Mouse (Mus musculus) limb, embryonic 14.5 days (tissue): ENCODE results near the gene Bag2. TPM values are rescaled to one million over a fixed set of nuclear protein-coding genes. Genes with fewer than 3 reads are reported as not detected.

ENCODE experiments used
- ATAC-seq: fragments of 200-750 bp; cut with Nextera tagmentation; 2 replicates; pipeline ENCODE4 v1.8.0; 2017; ENCODE audit warnings: low read depth, moderate number of reproducible peaks, moderate TSS enrichment; ENCODE audit not compliant: low FRiP score
- DNase-seq: peaks from one replicate; pipeline ENCODE4 v3.0.0-alpha.2; 2015; ENCODE audit warnings: low spot score
- H3K27ac ChIP-seq: fragments of 300-500 bp; sonication (generic); replicated peaks from 2 replicates; pipeline ENCODE4 v1.5.1; 2014; ENCODE audit warnings: low read depth, mild to moderate bottlenecking, low read length, moderate library complexity, mixed read lengths
- H3K27me3 ChIP-seq: fragments of 300-500 bp; sonication (generic); 2 replicates; pipeline ENCODE4 v1.6.1; 2014; ENCODE audit warnings: low read length, mixed read lengths; ENCODE audit not compliant: control insufficient read depth, insufficient read depth
- H3K36me3 ChIP-seq: fragments of 300-500 bp; sonication (generic); 2 replicates; pipeline ENCODE4 v1.6.1; 2014; ENCODE audit warnings: mild to moderate bottlenecking, low read length, moderate library complexity, mixed read lengths; ENCODE audit not compliant: control insufficient read depth, insufficient read depth
- H3K4me1 ChIP-seq: fragments of 300-500 bp; sonication (generic); 2 replicates; pipeline ENCODE4 v1.6.1; 2014; ENCODE audit warnings: antibody characterized with exemption, low read length, mixed read lengths; ENCODE audit not compliant: control insufficient read depth, insufficient read depth
- H3K4me2 ChIP-seq: fragments of 300-500 bp; sonication (generic); replicated peaks from 2 replicates; pipeline ENCODE4 v1.6.1; 2014; ENCODE audit warnings: low read depth, mild to moderate bottlenecking, low read length, moderate library complexity; ENCODE audit not compliant: severe bottlenecking
- H3K4me3 ChIP-seq: fragments of 300-500 bp; sonication (generic); replicated peaks from 2 replicates; pipeline ENCODE4 v1.5.1; 2014; ENCODE audit warnings: low read length
- H3K9ac ChIP-seq: fragments of 300-500 bp; sonication (generic); 2 replicates; pipeline ENCODE4 v1.6.1; 2014; ENCODE audit warnings: mild to moderate bottlenecking, low read depth, low read length, moderate library complexity; ENCODE audit not compliant: severe bottlenecking
- H3K9me3 ChIP-seq: fragments of 300-500 bp; sonication (generic); 2 replicates; pipeline ENCODE4 v1.6.1; 2016; ENCODE audit warnings: low read length; ENCODE audit not compliant: control insufficient read depth
- POLR2A ChIP-seq: fragments of 200-500 bp; IDR thresholded peaks from 2 replicates; pipeline ENCODE4 v1.8.0; 2012; ENCODE audit warnings: inconsistent platforms, mild to moderate bottlenecking, moderate library complexity, borderline replicate concordance; ENCODE audit not compliant: insufficient read depth, insufficient read length; ENCODE audit errors: extremely low read depth
- WGBS: fragments of 180-500 bp; shearing (Covaris S2); extraction: QIAGEN DNeasy Blood & Tissue Kit; methylation state at CpG from one replicate; pipeline ENCODE4 v1.1.7; 2014; 5-methylcytosine and 5-hydroxymethylcytosine counted together
- polyA plus RNA-seq, 2 experiments: library from polyadenylated mRNA; depleted of rRNA in 1 of 2; stranded (reverse) in 1 of 2; unstranded in 1 of 2; fragments of >200 nt; fragmentation: Nextera tagmentation in 1 of 2; extraction: Ambion mirVana in 1 of 2; gene quantifications; 2 replicates each; pipeline versions ENCODE4 v1.2.1 to v1.2.3; 2012 to 2014

The Bag2 gene
- polyA plus RNA-seq, 2 experiments, result 41.3 to 49.9 TPM

DNA sequence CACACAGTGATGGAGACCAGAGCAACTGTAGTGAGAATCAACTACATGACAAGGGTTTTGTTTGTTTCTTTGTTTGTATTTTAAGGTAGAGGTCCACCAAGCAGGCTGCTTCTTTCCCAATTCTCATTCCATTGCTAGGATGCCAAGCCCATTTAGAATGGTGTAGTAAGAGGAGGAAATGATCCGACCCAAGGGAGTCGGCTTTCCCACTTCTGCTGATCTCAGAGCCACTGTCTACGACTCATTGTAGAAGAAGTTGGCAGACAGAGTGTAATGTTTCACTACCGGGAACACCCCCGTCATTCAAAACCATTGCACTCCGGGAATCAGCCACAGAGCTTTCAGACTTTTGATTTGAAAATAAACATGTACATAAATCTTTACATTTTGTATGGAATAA is 33.1 kb downstream of the Bag2 start:
- Histone ChIP-seq H3K36me3 (peaks cover 55% of the 10 kb centered on the region), H3K9me3 (no peaks in the 10 kb centered on the region), H3K4me3 (no peak overlapping the region), H3K27me3 (no peaks in the 10 kb centered on the region), H3K4me2 (no peak overlapping the region), H3K4me1 (peaks cover 4% of the 10 kb centered on the region; the same call in 1 of the 2 replicates), H3K27ac (no peak overlapping the region), H3K9ac (no peak overlapping the region)
- 82% methylated on average over 6 of the region's 6 CpGs for WGBS
- no peak for TF ChIP-seq POLR2A
- no peak for ATAC-seq
- DNase-seq, result no peak

DNA sequence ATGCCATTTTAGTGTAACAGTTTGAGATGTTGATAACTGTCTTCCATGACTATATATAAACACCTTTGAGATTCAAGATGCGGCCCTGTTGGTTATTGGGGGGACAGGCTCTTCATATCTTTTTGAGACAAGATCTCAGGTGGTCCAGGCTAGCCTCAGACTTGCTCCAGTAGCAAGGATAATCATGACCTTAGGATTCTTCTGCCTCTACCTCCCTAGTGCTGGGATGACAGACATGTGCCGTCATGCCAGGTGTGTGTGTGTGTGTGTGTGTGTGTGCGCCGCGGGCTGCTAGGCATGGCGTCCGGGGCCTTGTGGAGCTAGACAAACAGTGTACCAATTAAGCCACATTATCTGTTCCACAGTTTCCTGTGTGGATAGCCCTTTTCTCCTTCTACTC is 36.6 kb downstream of the Bag2 start:
- Histone ChIP-seq H3K4me2 (peak overlapping the region; percentile 57), H3K36me3 (peaks cover 29% of the 10 kb centered on the region), H3K4me3 (peak overlapping the region; percentile 86; the same call in 1 of the 2 replicates), H3K9ac (0 out of 2 replicates have a peak overlapping the region, but pooled peaks have one; percentile 29), H3K9me3 (no peaks in the 10 kb centered on the region), H3K27me3 (no peaks in the 10 kb centered on the region), H3K27ac (no peak overlapping the region), H3K4me1 (peaks cover 7% of the 10 kb centered on the region; the same call in 1 of the 2 replicates)
- TF ChIP-seq POLR2A, result no peak
- no peak for DNase-seq
- no peak for ATAC-seq
- WGBS, result 77% methylated on average over 7 of the region's 7 CpGs

DNA sequence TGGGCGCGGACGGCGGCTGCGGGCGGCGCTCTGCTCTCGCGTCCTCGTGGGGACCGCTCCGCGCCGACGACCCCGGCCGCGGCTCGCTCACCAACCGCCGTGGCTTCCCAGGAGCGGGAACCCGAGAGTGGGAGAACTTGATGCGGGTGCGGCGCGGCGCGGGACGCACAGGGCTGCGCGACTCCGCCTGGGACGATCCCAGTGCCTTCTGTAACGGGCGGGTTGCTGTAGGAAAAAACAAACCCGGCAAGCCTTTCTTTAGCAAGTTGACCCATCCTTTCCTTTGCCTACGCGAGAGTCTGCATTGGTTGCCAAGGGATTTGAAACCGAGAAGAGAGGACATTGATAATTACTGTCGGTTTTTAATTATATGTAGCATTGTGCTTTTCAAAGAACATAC is 37.4 kb downstream of the Bag2 start:
- peak overlapping the region; percentile 92 for H3K27ac ChIP-seq
- H3K4me3 ChIP-seq, result peak overlapping the region; percentile 86
- peak overlapping the region; percentile 57 for H3K4me2 ChIP-seq
- ATAC-seq, result peak; percentile 49
- peaks cover 7% of the 10 kb centered on the region; the same call in 1 of the 2 replicates for H3K4me1 ChIP-seq
- no peaks in the 10 kb centered on the region for H3K9me3 ChIP-seq
- H3K36me3 ChIP-seq, result peaks cover 21% of the 10 kb centered on the region
- no peak for TF ChIP-seq POLR2A
- H3K9ac ChIP-seq, result peak overlapping the region; percentile 94
- no peaks in the 10 kb centered on the region for H3K27me3 ChIP-seq
- under 1% methylated on average over 39 of the region's 41 CpGs for WGBS
- no peak for DNase-seq

DNA sequence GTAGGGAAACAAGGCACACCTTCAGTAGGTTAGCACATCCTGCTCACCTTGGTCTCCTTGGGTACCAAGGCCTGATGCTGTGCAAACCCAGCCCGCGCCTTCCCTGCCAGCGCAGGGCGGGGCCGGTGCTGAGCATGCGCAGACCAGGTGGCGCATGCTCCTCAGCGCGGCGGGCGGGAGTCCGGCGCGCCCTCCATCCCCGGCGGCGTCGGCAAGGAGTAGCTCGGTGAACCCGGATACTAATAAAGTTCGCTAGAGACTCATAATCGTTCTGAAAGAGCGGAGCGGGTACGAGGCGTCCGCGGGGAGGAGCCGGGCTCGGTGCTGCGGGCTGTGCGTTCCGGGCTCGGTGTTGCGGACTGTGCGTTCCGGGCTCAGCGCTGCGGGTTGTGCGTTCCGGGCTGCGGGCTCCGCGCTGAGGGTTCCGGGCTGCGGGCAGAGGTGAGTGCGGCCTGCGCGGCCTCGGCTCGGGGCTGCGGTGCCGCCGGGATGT is 37.8 kb downstream of the Bag2 start, which contains the start of gene Rab23:
Rab23 (plus strand) TSS at position 155 of the 493 bp plus-strand sequence.
- H3K27ac ChIP-seq, result peak within 1 kb of the TSS; percentile 92
- H3K36me3 ChIP-seq, result peaks cover 17% of the 10 kb centered on the region
- no peaks in the 10 kb centered on the region for H3K9me3 ChIP-seq
- no peaks in the 10 kb centered on the region for H3K27me3 ChIP-seq
- peak within 1 kb of the TSS; percentile 57 for H3K4me2 ChIP-seq
- peak; percentile 80 for DNase-seq
- TF ChIP-seq POLR2A, result peak; percentile 77; the same call in 1 of the 2 replicates
- 0% methylated on average over 43 of the region's 54 CpGs for WGBS
- peak within 1 kb of the TSS; percentile 94 for H3K9ac ChIP-seq
- ATAC-seq, result peak; percentile 93
- H3K4me3 ChIP-seq, result peak within 1 kb of the TSS; percentile 86
- peaks cover 9% of the 10 kb centered on the region; the same call in 1 of the 2 replicates for H3K4me1 ChIP-seq

DNA sequence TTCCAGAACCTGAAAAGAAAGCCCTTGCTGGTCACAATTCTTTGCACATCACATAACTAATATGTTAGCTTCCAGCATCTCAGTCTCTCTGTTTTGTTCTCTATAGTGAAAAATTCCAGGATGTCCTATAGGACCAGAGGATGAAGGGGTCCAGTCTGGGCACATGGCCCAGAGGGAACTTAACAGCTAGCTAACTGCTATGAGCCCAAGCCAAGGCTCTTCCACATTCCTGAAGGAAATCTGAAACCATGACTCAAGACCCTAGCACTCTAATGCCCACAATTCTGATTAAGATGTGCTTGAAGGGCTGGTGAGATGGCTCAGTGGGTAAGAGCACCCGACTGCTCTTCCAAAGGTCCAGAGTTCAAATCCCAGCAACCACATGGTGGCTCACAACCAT is 40.0 kb downstream of the Bag2 start:
- no peak for TF ChIP-seq POLR2A
- Histone ChIP-seq H3K36me3 (0 out of 2 replicates have a peak, but pooled peaks cover 4% of the 10 kb centered on the region), H3K4me3 (no peak overlapping the region), H3K4me1 (peaks cover 10% of the 10 kb centered on the region; the same call in 1 of the 2 replicates), H3K27ac (no peak overlapping the region), H3K9ac (no peak overlapping the region), H3K9me3 (no peaks in the 10 kb centered on the region), H3K4me2 (no peak overlapping the region), H3K27me3 (no peaks in the 10 kb centered on the region)
- DNase-seq (peak; percentile 13), ATAC-seq (no peak)
- WGBS, result 86% methylated on average over 1 of the region's 1 CpGs
